Mouse (Mus musculus): Measurements from ENCODE around the gene Rpa3. TPM values are rescaled to one million over a fixed set of nuclear protein-coding genes. Genes with fewer than 3 reads are reported as not detected.

The Rpa3 gene
- polyA plus RNA-seq, 1 experiment from 2014 or later = 142 TPM

Other genes starting within 250 kb of the Rpa3 start
- 0.37 and 0.52 TPM in 2 replicates for gene Col28a1, start 66.6 kb downstream of the Rpa3 start, polyA plus RNA-seq (2015; fragmentation: Nextera tagmentation; extraction: Ambion mirVana)
- gene Mios, start 50.0 kb downstream of the Rpa3 start, polyA plus RNA-seq (2015; fragmentation: Nextera tagmentation; extraction: Ambion mirVana) = 28.6 and 28.9 TPM in 2 replicates
- gene Umad1, start 115 bp upstream of the Rpa3 start, polyA plus RNA-seq (2015; fragmentation: Nextera tagmentation; extraction: Ambion mirVana) = 16.9 and 18.6 TPM in 2 replicates
- gene Gm45062, start 277 bp upstream of the Rpa3 start, polyA plus RNA-seq (2015; fragmentation: Nextera tagmentation; extraction: Ambion mirVana) = 14.8 and 15.5 TPM in 2 replicates

All from limb, embryonic 13.5 days (tissue).